Mouse (Mus musculus) macrophage (primary cell): Measurements from ENCODE around the gene Cep44. TPM values are rescaled to one million over a fixed set of nuclear protein-coding genes. Genes with fewer than 3 reads are reported as not detected.

Experiments
- H3K27ac ChIP-seq: fragments of 350-480 bp; formaldehyde crosslinking; 2 replicates; pipeline ENCODE4 v1.9.0; 2021
- H3K36me3 ChIP-seq: fragments of 350-480 bp; formaldehyde crosslinking; 2 replicates; pipeline ENCODE4 v1.9.0; 2021; ENCODE audit errors: inconsistent target
- H3K4me3 ChIP-seq: fragments of 350-480 bp; formaldehyde crosslinking; 2 replicates; pipeline ENCODE4 v1.9.0; 2021; ENCODE audit errors: inconsistent target
- H3K79me2 ChIP-seq: fragments of 350-480 bp; formaldehyde crosslinking; 2 replicates; pipeline ENCODE4 v1.9.0; 2021; ENCODE audit errors: inconsistent target
- WGBS: methylation state at CpG from one replicate; pipeline ENCODE4 v1.1.7; 2026; ENCODE audit warnings: inconsistent platforms; ENCODE audit not compliant: missing documents; 5-methylcytosine and 5-hydroxymethylcytosine counted together
- polyA plus RNA-seq: library from polyadenylated mRNA; stranded (reverse); fragments of 250-400 nt; gene quantifications from 3 replicates; pipeline ENCODE4 v1.2.4, GENCODE M21; 2018; ENCODE audit warnings: inconsistent platforms
- total RNA-seq, 78 experiments: library from RNA; depleted of rRNA; stranded (reverse); fragments of 250-400 nt; gene quantifications; 1 replicate in 9 of 78; 2 replicates in 24 of 78; 3 replicates in 43 of 78; 4 replicates in 2 of 78; pipeline ENCODE4 v1.2.4; 2018; ENCODE audit warnings: inconsistent platforms in 56 of 78

Gene Cep44
- total RNA-seq (2018; cell fraction: chromatin; rRNA removed): 10 to 100 TPM in 20 of 26 experiments, 1 to 10 TPM in 6; 6.8 to 72.5 (median 30.1) TPM
- total RNA-seq (2018; cell fraction: cytosol; rRNA removed): 10 to 100 TPM in 6 of 26 experiments, 1 to 10 TPM in 20; 2.0 to 12.9 (median 8.4) TPM
- total RNA-seq (2018; cell fraction: nucleus; rRNA removed): 10 to 100 TPM in 18 of 26 experiments, 1 to 10 TPM in 8; 4.3 to 64.5 (median 20.9) TPM
- polyA plus RNA-seq: 7.1 to 11.1 TPM (median 10.5 TPM) in 3 replicates

DNA sequence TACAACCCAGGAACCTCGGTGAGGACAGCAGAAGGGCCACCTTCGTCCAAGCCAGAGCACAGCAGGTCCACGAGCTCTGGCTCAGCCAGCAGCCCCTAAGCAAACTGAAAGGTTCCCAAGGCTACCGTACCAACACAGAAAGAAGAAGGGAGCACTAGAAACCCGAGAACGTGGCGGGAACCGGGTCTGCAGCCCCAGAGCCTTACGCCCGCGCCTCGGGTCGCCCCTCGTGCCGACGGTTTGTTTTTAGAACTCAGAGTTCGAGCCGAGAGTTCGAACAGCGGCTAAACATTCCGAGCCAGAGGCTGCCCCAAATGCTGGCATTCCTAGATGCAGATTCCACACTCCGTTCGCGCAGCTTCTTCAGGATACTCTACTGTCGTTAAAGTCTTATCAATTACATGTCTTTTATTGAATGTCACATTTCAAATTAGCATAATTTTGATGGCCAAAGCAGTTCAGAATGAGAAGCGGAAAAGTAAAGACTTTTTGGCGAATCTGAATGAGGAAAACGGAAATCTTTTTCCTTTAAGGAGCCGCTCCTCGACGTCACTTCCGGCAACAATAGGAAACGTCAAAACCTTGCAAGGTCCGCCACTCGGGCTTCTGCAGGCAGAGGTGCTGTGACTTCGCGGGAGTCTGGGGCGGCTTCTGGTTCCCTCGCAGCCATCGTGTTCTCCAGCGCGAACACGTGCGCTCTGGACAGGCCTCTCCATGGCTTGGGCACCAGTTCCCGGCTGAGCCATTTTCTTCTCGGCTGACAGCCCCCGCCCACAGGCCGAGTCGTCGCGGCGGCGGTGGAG lies at the start of gene Cep44, which contains the start of gene Fbxo8:
TSS of gene Cep44 (minus strand) at position 490 of the 803 bp plus-strand sequence.
TSS of gene Fbxo8 (plus strand) at position 533 of the 803 bp plus-strand sequence.
- H3K27ac ChIP-seq: peak within 1 kb of the TSS; percentile 75
- peak within 1 kb of the TSS; percentile 82 for H3K4me3 ChIP-seq
- H3K36me3 ChIP-seq: 0 out of 2 replicates have a peak, but pooled peaks cover 4% of the 10 kb centered on the region
- peaks cover 63% of the 10 kb centered on the region for H3K79me2 ChIP-seq
- WGBS: 1% methylated on average over 53 of the region's 53 CpGs

DNA sequence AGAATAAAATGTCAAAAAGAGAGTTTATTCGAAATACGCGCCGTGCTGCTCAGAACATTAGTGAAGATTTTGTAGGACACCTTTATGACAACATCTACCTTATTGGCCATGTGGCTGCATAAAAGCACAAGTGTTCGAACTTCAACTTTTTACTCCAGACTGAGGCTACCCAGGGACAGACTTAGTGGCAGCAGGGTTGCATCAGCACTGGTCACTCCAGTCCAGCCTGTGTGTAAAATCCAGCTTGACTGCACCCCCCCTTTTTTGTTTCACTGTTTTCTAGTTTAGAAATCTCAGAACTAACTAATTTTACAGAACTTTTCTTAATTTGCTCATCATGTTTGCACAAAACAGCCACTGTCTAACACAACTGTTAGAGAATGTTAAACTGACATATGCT lies 40.7 kb upstream of the Cep44 start:
- no peak overlapping the region for H3K27ac ChIP-seq
- peaks cover 10% of the 10 kb centered on the region; the same call in 1 of the 2 replicates for H3K36me3 ChIP-seq
- no peaks in the 10 kb centered on the region for H3K79me2 ChIP-seq
- H3K4me3 ChIP-seq: no peak overlapping the region
- 92% methylated on average over 5 of the region's 5 CpGs for WGBS

DNA sequence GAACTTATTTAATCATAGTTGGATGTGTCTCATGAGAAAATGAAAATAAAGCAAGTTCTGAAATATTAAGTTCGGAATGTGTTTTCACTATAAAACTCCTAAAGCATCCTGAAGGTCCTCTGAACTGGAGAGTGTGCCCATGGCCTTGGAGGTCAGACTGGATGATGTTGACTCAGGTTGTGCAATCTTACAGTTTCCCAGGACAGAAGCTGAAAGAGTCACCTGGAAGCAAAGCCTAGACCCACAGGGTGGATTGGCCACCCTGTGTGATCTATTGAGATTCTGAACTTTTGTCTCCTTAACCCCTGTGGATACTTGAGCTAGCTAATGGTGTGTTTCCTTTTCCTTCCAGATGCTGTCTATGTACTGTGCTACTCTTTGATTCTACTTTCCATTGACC lies 40.2 kb upstream of the Cep44 start:
- WGBS: 91% methylated on average over 1 of the region's 1 CpGs
- Histone ChIP-seq H3K79me2 (no peaks in the 10 kb centered on the region), H3K4me3 (no peak overlapping the region), H3K27ac (no peak overlapping the region), H3K36me3 (peaks cover 10% of the 10 kb centered on the region; the same call in 1 of the 2 replicates)

DNA sequence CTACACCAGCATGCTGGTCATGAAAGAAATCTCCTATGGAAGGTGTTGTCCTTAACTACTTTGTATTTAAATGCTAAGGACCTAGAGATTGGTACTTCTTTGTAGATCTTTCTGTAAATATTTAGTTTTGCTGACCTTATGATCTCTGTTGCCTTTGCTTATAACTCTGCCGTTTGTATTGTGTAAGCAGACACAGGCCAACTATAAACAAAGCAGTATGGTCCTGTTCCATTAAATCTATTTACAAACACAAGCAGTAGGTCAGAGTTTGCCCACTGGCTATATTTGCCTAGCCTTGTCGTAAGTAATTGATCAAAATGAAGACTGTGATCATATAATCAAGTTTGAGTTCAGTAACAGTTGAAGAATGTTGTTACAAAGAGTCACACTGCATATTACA lies 38.2 kb upstream of the Cep44 start:
- Histone ChIP-seq H3K4me3 (no peak overlapping the region), H3K36me3 (peaks cover 10% of the 10 kb centered on the region; the same call in 1 of the 2 replicates), H3K79me2 (no peaks in the 10 kb centered on the region), H3K27ac (no peak overlapping the region)
- 82% methylated on average over 1 of the region's 2 CpGs for WGBS

DNA sequence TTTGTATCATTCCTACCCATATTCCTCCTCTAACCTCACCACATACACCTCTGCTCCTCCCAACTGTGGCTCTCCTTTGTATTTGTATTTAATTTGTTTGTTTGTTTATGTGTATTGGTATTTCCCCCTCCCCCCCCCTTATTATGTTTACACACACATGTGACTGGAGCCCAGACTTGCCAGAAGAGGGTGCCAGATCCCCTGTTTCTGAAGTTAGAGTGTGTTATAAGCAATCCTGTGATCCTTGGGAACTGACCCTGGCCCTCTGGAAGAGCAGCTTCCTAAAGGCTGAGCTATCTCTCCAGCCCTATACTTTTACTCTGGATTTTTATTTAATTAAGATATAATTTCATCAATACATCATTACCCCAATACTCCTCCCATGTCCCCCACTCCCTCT lies 32.0 kb upstream of the Cep44 start:
- Histone ChIP-seq H3K4me3 (no peak overlapping the region), H3K79me2 (no peaks in the 10 kb centered on the region), H3K27ac (no peak overlapping the region), H3K36me3 (no peaks in the 10 kb centered on the region)

DNA sequence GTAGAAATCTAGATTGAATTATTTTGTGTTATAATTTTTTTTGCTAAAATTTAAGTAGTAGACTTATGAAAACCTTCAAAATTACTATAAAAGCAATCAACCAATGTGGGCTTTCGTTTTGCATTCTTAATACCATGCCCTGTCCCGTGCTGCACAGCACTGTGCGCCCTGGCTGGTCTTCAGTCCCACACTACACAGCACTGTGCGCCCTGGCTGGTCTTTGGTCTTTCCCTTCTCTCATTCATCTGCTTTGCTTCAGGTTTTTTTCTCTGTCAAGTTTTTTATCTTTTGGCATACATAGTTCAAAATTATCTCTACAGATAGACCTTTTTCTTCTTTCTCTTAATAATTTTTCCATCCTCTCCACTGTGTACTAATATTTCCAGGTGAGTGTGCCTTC lies 30.1 kb upstream of the Cep44 start:
- H3K36me3 ChIP-seq: no peaks in the 10 kb centered on the region
- no peak overlapping the region for H3K27ac ChIP-seq
- no peak overlapping the region for H3K4me3 ChIP-seq
- WGBS: 88% methylated on average over 4 of the region's 4 CpGs
- H3K79me2 ChIP-seq: no peaks in the 10 kb centered on the region

DNA sequence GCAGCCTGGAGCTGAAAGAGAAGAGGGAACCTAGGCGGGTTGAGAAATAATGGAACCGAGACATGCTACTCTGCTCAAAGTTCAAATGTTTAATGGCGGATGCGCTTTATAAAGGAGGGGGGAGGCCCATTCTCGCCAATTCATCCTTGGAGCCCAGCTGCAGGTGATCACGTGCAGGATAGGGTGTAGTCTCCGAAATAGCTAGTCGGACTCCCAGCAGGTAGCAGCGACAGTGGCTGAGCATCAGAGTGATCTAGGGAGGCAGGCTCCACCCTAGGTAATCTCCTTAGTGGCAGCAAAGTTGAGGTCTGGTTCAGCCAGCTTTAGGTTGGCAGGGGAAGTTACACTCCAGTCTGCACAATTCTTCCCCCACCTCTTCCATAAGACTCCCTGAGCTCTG lies 16.0 kb upstream of the Cep44 start:
- WGBS: 94% methylated on average over 8 of the region's 9 CpGs

DNA sequence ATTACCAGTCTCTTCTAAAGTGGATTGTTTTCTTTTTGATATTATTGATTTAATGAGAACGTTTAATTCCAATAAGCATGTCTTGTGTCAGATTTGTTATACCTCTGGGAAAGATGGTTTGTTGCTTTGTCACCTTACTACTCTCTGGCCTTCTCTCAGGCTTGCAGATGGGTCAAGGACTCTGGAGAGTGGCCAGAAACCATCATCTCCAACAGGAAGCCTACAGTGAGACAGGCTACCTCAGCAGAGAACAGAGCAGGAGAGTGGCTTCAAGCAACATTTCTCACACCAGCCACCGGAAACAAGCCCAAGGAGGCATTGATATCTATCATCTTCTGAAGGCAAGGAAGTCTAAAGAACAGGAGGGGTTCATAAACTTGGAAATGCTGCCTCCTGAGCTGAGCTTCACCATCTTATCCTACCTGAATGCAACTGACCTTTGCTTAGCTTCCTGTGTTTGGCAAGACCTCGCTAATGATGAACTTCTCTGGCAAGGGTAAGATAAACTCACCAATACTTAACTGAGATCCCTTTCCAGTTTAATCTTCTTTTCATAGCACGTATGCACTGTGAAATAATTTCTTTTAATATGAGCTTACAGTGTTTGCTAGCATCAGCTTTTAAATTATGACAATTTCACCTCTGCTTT lies 13.7 kb upstream of the Cep44 start:
- Histone ChIP-seq H3K4me3 (no peak overlapping the region), H3K36me3 (0 out of 2 replicates have a peak, but pooled peaks cover 9% of the 10 kb centered on the region), H3K27ac (no peak overlapping the region), H3K79me2 (peaks cover 46% of the 10 kb centered on the region)
- WGBS: 81% methylated on average over 4 of the region's 4 CpGs

More for the DNA sequence above, 16.0 kb upstream of the Cep44 start:
- 0 out of 2 replicates have a peak, but pooled peaks cover 14% of the 10 kb centered on the region for H3K36me3 ChIP-seq
- H3K27ac ChIP-seq: no peak overlapping the region
- H3K4me3 ChIP-seq: no peak overlapping the region
- H3K79me2 ChIP-seq: peaks cover 22% of the 10 kb centered on the region

DNA sequence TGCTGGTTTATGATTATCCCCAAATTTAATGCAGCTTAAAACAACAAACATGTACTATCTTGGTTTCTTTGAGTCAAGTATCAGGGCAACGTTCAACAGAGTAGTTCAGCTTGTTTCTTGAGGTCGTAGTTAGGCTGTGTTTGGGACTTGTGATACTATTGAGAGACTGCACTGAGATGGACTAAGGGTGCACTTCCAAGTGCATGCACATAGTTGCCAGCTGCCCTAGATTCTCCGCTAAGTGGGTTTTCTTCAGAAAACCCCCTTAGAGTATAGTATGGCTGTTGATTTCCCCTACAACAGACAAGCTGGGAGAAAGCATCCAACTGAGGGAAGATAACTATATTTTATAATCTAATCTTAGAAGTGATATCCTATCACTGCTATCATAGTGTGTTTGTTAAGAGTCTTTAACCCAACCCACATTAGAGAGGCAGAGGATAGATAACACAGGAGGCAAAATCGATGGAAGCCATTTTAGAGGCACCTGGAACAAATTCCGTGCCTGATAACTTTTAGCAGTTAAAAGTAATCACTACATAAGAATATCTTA lies 1.8 kb upstream of the Cep44 start:
- 81% methylated on average over 5 of the region's 5 CpGs for WGBS
- peak overlapping the region; percentile 82 for H3K4me3 ChIP-seq
- no peak overlapping the region for H3K27ac ChIP-seq
- H3K79me2 ChIP-seq: peaks cover 82% of the 10 kb centered on the region
- no peaks in the 10 kb centered on the region for H3K36me3 ChIP-seq

DNA sequence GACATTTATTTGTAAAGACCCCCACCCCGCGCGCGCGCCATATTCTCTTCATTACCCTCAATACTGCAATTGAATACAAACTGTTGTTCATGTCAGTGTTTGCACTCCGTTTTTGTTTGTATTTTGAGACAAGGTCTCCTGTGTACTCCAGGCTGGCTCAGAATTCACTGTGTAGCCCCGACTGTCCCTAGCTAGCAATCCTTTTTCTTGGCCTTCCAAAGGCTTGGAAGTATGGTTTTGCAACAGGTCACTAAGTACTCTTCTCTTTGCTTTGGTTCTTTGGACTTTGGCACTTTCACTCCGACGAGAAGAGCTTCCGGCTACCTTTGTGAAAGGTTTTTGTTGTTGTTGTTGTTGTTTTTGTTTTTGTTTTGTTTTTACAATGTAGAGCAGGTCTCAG lies 1.2 kb upstream of the Cep44 start:
- Histone ChIP-seq H3K79me2 (peaks cover 76% of the 10 kb centered on the region), H3K27ac (peak overlapping the region; percentile 75), H3K36me3 (no peaks in the 10 kb centered on the region), H3K4me3 (peak overlapping the region; percentile 82)
- WGBS: 24% methylated on average over 10 of the region's 10 CpGs

DNA sequence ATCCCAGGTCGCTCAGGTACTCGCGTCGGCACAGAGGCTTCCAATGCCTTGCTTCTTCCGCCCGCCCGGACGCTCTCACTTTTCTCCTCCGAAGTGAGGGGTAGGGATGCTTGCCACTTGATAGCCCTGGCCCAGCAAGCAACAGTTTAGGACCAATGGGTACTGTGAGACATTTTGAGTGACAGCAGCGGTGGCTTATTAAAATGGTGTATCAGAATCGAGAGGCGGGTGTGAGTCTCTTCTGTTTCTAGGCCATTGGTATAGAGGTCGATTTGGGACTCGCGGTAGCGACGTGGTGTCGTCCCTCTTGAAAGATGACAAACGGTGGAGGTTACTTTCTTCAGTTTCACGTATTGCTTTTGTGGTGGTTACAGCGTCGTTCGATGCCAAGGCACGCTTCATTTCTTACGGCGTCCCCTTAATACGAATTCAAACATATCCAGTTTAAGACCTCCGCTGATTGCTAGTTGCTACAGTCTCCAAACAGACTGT lies 560 bp upstream of the Cep44 start:
- WGBS: under 1% methylated on average over 28 of the region's 28 CpGs
- Histone ChIP-seq H3K36me3 (no peaks in the 10 kb centered on the region), H3K27ac (peak overlapping the region; percentile 75), H3K79me2 (peaks cover 70% of the 10 kb centered on the region), H3K4me3 (peak overlapping the region; percentile 82)

DNA sequence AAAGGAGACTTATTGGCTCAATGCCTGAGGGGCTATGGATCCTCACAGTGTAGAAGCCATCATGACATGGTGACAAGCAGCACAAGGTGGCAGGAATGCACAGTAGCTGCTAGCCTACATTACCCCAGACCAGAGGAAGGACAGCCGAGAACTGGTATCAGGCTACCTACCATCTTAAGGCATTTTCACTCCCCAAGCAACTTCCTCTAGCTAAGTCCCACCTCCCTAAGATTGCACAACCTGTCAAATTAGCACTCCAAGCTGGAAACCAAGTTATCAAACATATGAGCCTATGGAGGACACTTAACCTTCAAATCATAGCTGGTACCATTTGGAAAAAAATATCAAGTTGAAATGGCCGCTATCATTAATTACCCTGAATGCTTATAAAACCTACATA lies 3.0 kb downstream of the Cep44 start:
- no peak overlapping the region for H3K4me3 ChIP-seq
- H3K27ac ChIP-seq: no peak overlapping the region
- WGBS: 67% methylated on average over 2 of the region's 2 CpGs
- H3K79me2 ChIP-seq: peaks cover 34% of the 10 kb centered on the region
- H3K36me3 ChIP-seq: peaks cover 17% of the 10 kb centered on the region; the same call in 1 of the 2 replicates

DNA sequence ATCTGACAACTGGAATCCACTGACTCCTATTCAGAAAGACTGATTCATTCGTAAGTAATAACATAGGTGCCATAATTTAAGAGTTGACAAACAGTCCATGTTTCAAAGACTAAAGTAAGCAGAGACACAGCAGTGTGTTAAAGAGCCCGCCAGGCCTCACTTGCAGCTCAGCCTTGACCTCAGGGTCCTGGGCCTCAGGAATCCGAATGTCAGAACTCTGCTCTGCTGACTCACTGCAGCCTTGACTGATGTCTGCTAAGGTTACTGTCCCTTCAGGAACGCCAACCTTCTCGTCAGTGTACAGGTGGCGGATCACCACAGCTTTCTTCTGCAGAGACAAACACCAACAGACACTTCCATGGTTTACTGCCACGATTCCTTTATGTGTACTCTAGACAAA lies 10.1 kb downstream of the Cep44 start:
- peaks cover 56% of the 10 kb centered on the region; the same call in 1 of the 2 replicates for H3K36me3 ChIP-seq
- no peak overlapping the region for H3K4me3 ChIP-seq
- no peaks in the 10 kb centered on the region for H3K79me2 ChIP-seq
- 94% methylated on average over 7 of the region's 7 CpGs for WGBS
- H3K27ac ChIP-seq: no peak overlapping the region

DNA sequence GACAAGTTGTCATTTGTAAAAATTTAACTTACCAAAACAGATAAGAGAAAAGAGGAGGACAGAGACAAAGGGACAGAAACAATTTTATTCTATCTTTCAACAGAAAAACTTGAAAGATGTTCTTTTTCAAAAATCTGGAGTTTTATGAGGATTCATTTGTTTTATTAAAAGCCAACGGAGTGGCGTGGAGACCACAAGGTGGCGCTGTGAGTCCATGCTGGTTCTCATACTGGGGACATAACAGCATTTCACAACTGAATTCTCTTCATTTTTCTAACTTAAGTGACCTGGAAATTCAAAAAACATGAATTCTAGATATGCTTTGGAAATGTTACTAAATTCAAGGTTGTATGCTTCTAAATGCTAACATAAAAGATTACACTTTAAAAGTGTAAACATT lies 20.5 kb downstream of the Cep44 start:
- Histone ChIP-seq H3K79me2 (no peaks in the 10 kb centered on the region), H3K27ac (no peak overlapping the region), H3K4me3 (no peak overlapping the region), H3K36me3 (no peaks in the 10 kb centered on the region)
- 4% methylated on average over 3 of the region's 3 CpGs for WGBS
